Mouse (Mus musculus): ENCODE data around the gene Tm6sf2. TPM values are rescaled to one million over a fixed set of nuclear protein-coding genes. Genes with fewer than 3 reads are reported as not detected.

The Tm6sf2 gene
- polyA plus RNA-seq, 1 experiment from 2014 or later, result 0.55 TPM

GRCm38 (mm10) chr8:70110451-70110850, 37.7 kb downstream of the Tm6sf2 start:
- no peak for ATAC-seq (ENCODE audit: low FRiP score, low TSS enrichment)
- Histone ChIP-seq H3K4me3 (ENCODE audit: low read length) (no peak overlapping the region), H3K36me3 (ENCODE audit: control insufficient read depth, insufficient read depth, low read length) (no peaks in the 10 kb centered on the region), H3K27ac (ENCODE audit: low read depth, low read length) (no peak overlapping the region), H3K27me3 (ENCODE audit: control insufficient read depth, insufficient read depth, low read length) (peaks cover 60% of the 10 kb centered on the region), H3K9me3 (ENCODE audit: control insufficient read depth, low read length) (no peaks in the 10 kb centered on the region), H3K9ac (ENCODE audit: low read depth, low read length) (no peak overlapping the region), H3K4me2 (replicated peaks; ENCODE audit: low read depth, low read length) (no peak overlapping the region), H3K4me1 (ENCODE audit: control insufficient read depth, insufficient read depth, low read length) (no peaks in the 10 kb centered on the region)
- WGBS, result 84% methylated on average over 2 of the region's 2 CpGs

- Histone ChIP-seq H3K27me3 (ENCODE audit: control insufficient read depth, insufficient read depth, low read length) (peaks cover 63% of the 10 kb centered on the region), H3K4me1 (ENCODE audit: control insufficient read depth, insufficient read depth, low read length) (no peaks in the 10 kb centered on the region), H3K4me3 (ENCODE audit: low read length) (no peak overlapping the region), H3K27ac (ENCODE audit: low read depth, low read length) (no peak overlapping the region), H3K9ac (ENCODE audit: low read depth, low read length) (no peak overlapping the region), H3K4me2 (replicated peaks; ENCODE audit: low read depth, low read length) (no peak overlapping the region), H3K9me3 (ENCODE audit: control insufficient read depth, low read length) (no peaks in the 10 kb centered on the region), H3K36me3 (ENCODE audit: control insufficient read depth, insufficient read depth, low read length) (no peaks in the 10 kb centered on the region)
- no peak for ATAC-seq (ENCODE audit: low FRiP score, low TSS enrichment)
- 54% methylated on average over 23 of the region's 23 CpGs for WGBS
Measured at GRCm38 (mm10) chr8:70111192-70111795, 38.6 kb downstream of the Tm6sf2 start.

- 8% methylated on average over 43 of the region's 43 CpGs for WGBS
- no peak for ATAC-seq (ENCODE audit: low FRiP score, low TSS enrichment)
Measured at GRCm38 (mm10) chr8:70112401-70113016, 39.8 kb downstream of the Tm6sf2 start.

GRCm38 (mm10) chr8:70114488-70114887, 41.8 kb downstream of the Tm6sf2 start:
- Histone ChIP-seq H3K4me2 (replicated peaks; ENCODE audit: low read depth, low read length) (no peak overlapping the region), H3K9me3 (ENCODE audit: control insufficient read depth, low read length) (no peaks in the 10 kb centered on the region), H3K36me3 (ENCODE audit: control insufficient read depth, insufficient read depth, low read length) (no peaks in the 10 kb centered on the region), H3K27me3 (ENCODE audit: control insufficient read depth, insufficient read depth, low read length) (peaks cover 82% of the 10 kb centered on the region), H3K27ac (ENCODE audit: low read depth, low read length) (no peak overlapping the region), H3K9ac (ENCODE audit: low read depth, low read length) (no peak overlapping the region), H3K4me1 (ENCODE audit: control insufficient read depth, insufficient read depth, low read length) (no peaks in the 10 kb centered on the region), H3K4me3 (ENCODE audit: low read length) (no peak overlapping the region)
- no peak for ATAC-seq (ENCODE audit: low FRiP score, low TSS enrichment)
- 21% methylated on average over 6 of the region's 6 CpGs for WGBS

More at GRCm38 (mm10) chr8:70112401-70113016, 39.8 kb downstream of the Tm6sf2 start:
- no peak overlapping the region for H3K27ac ChIP-seq (ENCODE audit: low read depth, low read length)
- peak overlapping the region; percentile 3; the same call in 1 of the 2 replicates for H3K4me3 ChIP-seq (ENCODE audit: low read length)
- no peak overlapping the region for H3K9ac ChIP-seq (ENCODE audit: low read depth, low read length)
- no peaks in the 10 kb centered on the region for H3K4me1 ChIP-seq (ENCODE audit: control insufficient read depth, insufficient read depth, low read length)
- H3K36me3 ChIP-seq (ENCODE audit: control insufficient read depth, insufficient read depth, low read length), result no peaks in the 10 kb centered on the region
- no peaks in the 10 kb centered on the region for H3K9me3 ChIP-seq (ENCODE audit: control insufficient read depth, low read length)
- H3K27me3 ChIP-seq (ENCODE audit: control insufficient read depth, insufficient read depth, low read length), result peaks cover 69% of the 10 kb centered on the region
- no peak overlapping the region for H3K4me2 ChIP-seq (replicated peaks; ENCODE audit: low read depth, low read length)

GRCm38 (mm10) chr8:70114892-70115291, 42.2 kb downstream of the Tm6sf2 start:
- Histone ChIP-seq H3K36me3 (ENCODE audit: control insufficient read depth, insufficient read depth, low read length) (no peaks in the 10 kb centered on the region), H3K9me3 (ENCODE audit: control insufficient read depth, low read length) (no peaks in the 10 kb centered on the region), H3K27ac (ENCODE audit: low read depth, low read length) (no peak overlapping the region), H3K9ac (ENCODE audit: low read depth, low read length) (no peak overlapping the region), H3K4me1 (ENCODE audit: control insufficient read depth, insufficient read depth, low read length) (no peaks in the 10 kb centered on the region), H3K4me3 (ENCODE audit: low read length) (no peak overlapping the region), H3K4me2 (replicated peaks; ENCODE audit: low read depth, low read length) (no peak overlapping the region), H3K27me3 (ENCODE audit: control insufficient read depth, insufficient read depth, low read length) (peaks cover 86% of the 10 kb centered on the region)
- 69% methylated on average over 13 of the region's 13 CpGs for WGBS
- ATAC-seq (ENCODE audit: low FRiP score, low TSS enrichment), result no peak

- no peaks in the 10 kb centered on the region for H3K9me3 ChIP-seq (ENCODE audit: control insufficient read depth, low read length)
- no peak overlapping the region for H3K4me2 ChIP-seq (replicated peaks; ENCODE audit: low read depth, low read length)
- H3K27ac ChIP-seq (ENCODE audit: low read depth, low read length), result no peak overlapping the region
- H3K27me3 ChIP-seq (ENCODE audit: control insufficient read depth, insufficient read depth, low read length), result peaks cover 65% of the 10 kb centered on the region
- WGBS, result 9% methylated on average over 9 of the region's 9 CpGs
- no peak for ATAC-seq (ENCODE audit: low FRiP score, low TSS enrichment)
- no peaks in the 10 kb centered on the region for H3K4me1 ChIP-seq (ENCODE audit: control insufficient read depth, insufficient read depth, low read length)
- no peaks in the 10 kb centered on the region for H3K36me3 ChIP-seq (ENCODE audit: control insufficient read depth, insufficient read depth, low read length)
- H3K9ac ChIP-seq (ENCODE audit: low read depth, low read length), result no peak overlapping the region
- no peak overlapping the region for H3K4me3 ChIP-seq (ENCODE audit: low read length)
Measured at GRCm38 (mm10) chr8:70117611-70118010, 44.9 kb downstream of the Tm6sf2 start.

- WGBS, result 12% methylated on average over 17 of the region's 17 CpGs
- H3K4me3 ChIP-seq (ENCODE audit: low read length), result no peak overlapping the region
- no peaks in the 10 kb centered on the region for H3K9me3 ChIP-seq (ENCODE audit: control insufficient read depth, low read length)
- peaks cover 51% of the 10 kb centered on the region for H3K27me3 ChIP-seq (ENCODE audit: control insufficient read depth, insufficient read depth, low read length)
- no peaks in the 10 kb centered on the region for H3K36me3 ChIP-seq (ENCODE audit: control insufficient read depth, insufficient read depth, low read length)
- H3K9ac ChIP-seq (ENCODE audit: low read depth, low read length), result no peak overlapping the region
- no peak for ATAC-seq (ENCODE audit: low FRiP score, low TSS enrichment)
- H3K4me1 ChIP-seq (ENCODE audit: control insufficient read depth, insufficient read depth, low read length), result no peaks in the 10 kb centered on the region
- H3K27ac ChIP-seq (ENCODE audit: low read depth, low read length), result no peak overlapping the region
- H3K4me2 ChIP-seq (replicated peaks; ENCODE audit: low read depth, low read length), result no peak overlapping the region
Measured at GRCm38 (mm10) chr8:70118726-70119700, 46.3 kb downstream of the Tm6sf2 start.

GRCm38 (mm10) chr8:70120667-70121066, 47.9 kb downstream of the Tm6sf2 start, which contains the start of gene Ncan:
Gene Ncan (minus strand): TSS chr8:70120873.
- Histone ChIP-seq H3K27ac (ENCODE audit: low read depth, low read length) (no peak within 1 kb of the TSS), H3K36me3 (ENCODE audit: control insufficient read depth, insufficient read depth, low read length) (no peaks in the 10 kb centered on the region), H3K4me3 (ENCODE audit: low read length) (peak within 1 kb of the TSS; percentile 13), H3K9me3 (ENCODE audit: control insufficient read depth, low read length) (no peaks in the 10 kb centered on the region), H3K4me2 (replicated peaks; ENCODE audit: low read depth, low read length) (peak within 1 kb of the TSS; percentile 30), H3K27me3 (ENCODE audit: control insufficient read depth, insufficient read depth, low read length) (peaks cover 41% of the 10 kb centered on the region), H3K4me1 (ENCODE audit: control insufficient read depth, insufficient read depth, low read length) (no peaks in the 10 kb centered on the region), H3K9ac (ENCODE audit: low read depth, low read length) (0 out of 2 replicates have a peak within 1 kb of the TSS, but pooled peaks have one; percentile 4)
- 2% methylated on average over 19 of the region's 19 CpGs for WGBS
- ATAC-seq (ENCODE audit: low FRiP score, low TSS enrichment), result peak; percentile 88
